ENCODE assay signal across 19 mouse cellular contexts in the genomic region with DNA sequence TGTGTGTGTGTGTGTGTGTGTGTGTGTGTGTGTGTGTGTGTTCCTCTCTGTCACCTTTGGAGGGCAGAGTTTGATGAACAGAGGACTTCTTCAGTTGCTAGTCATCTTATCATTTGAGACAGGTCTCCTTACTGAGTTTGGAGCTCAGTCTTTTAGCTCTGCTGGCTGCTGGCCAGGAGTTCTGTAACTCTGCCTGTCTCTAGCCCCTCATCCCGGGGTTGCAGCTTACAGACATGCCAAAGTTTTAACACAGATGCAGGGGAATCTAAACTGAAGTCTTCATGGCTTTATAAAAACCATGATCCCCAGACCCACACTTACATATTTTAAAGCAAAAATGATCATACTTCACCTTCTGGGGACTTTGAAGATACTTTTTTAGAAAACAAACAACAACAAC.
A peak's percentile ranks its signal among the peaks of the same experiment; 100 is the strongest.
DNase-seq lines count a peak whose midpoint lies in the region; ATAC-seq and TF ChIP-seq lines count a peak whose summit lies in the region.
"Had no signal": no experiment of that assay in that cellular context is flagged by ENCODE, and none has a peak within 500 bp of the region (broad histone marks: within the 10 kb centered on the region; RNA-seq: fewer than 3 reads in every experiment).

No protein-coding gene starts in this region.

- no peaks in the 10 kb centered on the region for H3K36me3 ChIP-seq in midbrain, embryonic 11.5 days (ENCODE audit: control insufficient read depth, insufficient read depth, low read length)
- H3K36me3 ChIP-seq in midbrain, postnatal 0 days (ENCODE audit: insufficient read depth, low read length): no peaks in the 10 kb centered on the region
- H3K36me3 ChIP-seq: G1E; heart, embryonic 13.5 days; hindbrain, embryonic 15.5 days had no signal

- WGBS in midbrain, embryonic 11.5 days: 70% methylated on average over 1 of the region's 1 CpGs
- WGBS in midbrain, postnatal 0 days: 64% methylated on average over 1 of the region's 1 CpGs

- DNase-seq in cerebellum, postnatal 10 days: peak; percentile 14 to 25
- DNase-seq in kidney, postnatal 10 days: peak; percentile 30
- no peak for DNase-seq in kidney, adult 9 months
- DNase-seq in midbrain, embryonic 11.5 days (ENCODE audit: low spot score, missing footprints): peak; percentile 78
- no peak for DNase-seq in midbrain, postnatal 0 days (ENCODE audit: low spot score)
- DNase-seq in left cerebral cortex, adult 8-10 months (ENCODE audit: low spot score in 2 of 2): no peak
- DNase-seq: adrenal gland, postnatal 10 days; B cell, adult 2 months; cerebellum, adult 18-20 months; cerebellum, adult 9-11 months; forebrain, postnatal 0 days; gastrocnemius, postnatal 25 days; heart, adult 11 months; heart, postnatal 36 days had no signal

- H3K4me2 ChIP-seq in midbrain, embryonic 11.5 days: no peak overlapping the region
- no peak overlapping the region for H3K4me2 ChIP-seq in midbrain, postnatal 0 days (ENCODE audit: low read depth, low read length, poor library complexity, severe bottlenecking)
- H3K4me2 ChIP-seq: heart, embryonic 13.5 days; hindbrain, embryonic 15.5 days had no signal

- no peaks in the 10 kb centered on the region for H3K27me3 ChIP-seq in midbrain, embryonic 11.5 days (ENCODE audit: control insufficient read depth, insufficient read depth, low read length)
- no peaks in the 10 kb centered on the region for H3K27me3 ChIP-seq in midbrain, postnatal 0 days (ENCODE audit: insufficient read depth, low read length)
- H3K27me3 ChIP-seq: heart, embryonic 13.5 days; hindbrain, embryonic 15.5 days had no signal

- no peaks in the 10 kb centered on the region for H3K4me1 ChIP-seq in midbrain, embryonic 11.5 days (ENCODE audit: control insufficient read depth, insufficient read depth, low read length)
- no peaks in the 10 kb centered on the region for H3K4me1 ChIP-seq in midbrain, postnatal 0 days (ENCODE audit: insufficient read depth, low read length)
- H3K4me1 ChIP-seq: heart, embryonic 13.5 days; hindbrain, embryonic 15.5 days had no signal

- TF ChIP-seq CTCF in midbrain, postnatal 0 days (IDR thresholded peaks at IDR 0.05): no peak

- no peaks in the 10 kb centered on the region for H3K9me3 ChIP-seq in midbrain, embryonic 11.5 days (ENCODE audit: control insufficient read depth, low read length)
- H3K9me3 ChIP-seq in midbrain, postnatal 0 days (ENCODE audit: low read length): no peaks in the 10 kb centered on the region
- H3K9me3 ChIP-seq: G1E; heart, embryonic 13.5 days; hindbrain, embryonic 15.5 days had no signal

- ATAC-seq in cerebellum, adult (ENCODE audit: insufficient number of reproducible peaks, low FRiP score, low TSS enrichment): no peak
- no peak for ATAC-seq in midbrain, embryonic 11.5 days (ENCODE audit: low FRiP score)
- ATAC-seq in midbrain, postnatal 0 days (ENCODE audit: low FRiP score): no peak
- ATAC-seq: CD4-positive, CD25-positive, alpha-beta regulatory T cell, adult 4 months; forebrain, postnatal 0 days had no signal

- H3K27ac ChIP-seq in midbrain, embryonic 11.5 days (ENCODE audit: low read depth, low read length): no peak overlapping the region
- H3K27ac ChIP-seq in midbrain, postnatal 0 days (ENCODE audit: low read depth, low read length): no peak overlapping the region
- H3K27ac ChIP-seq: heart, embryonic 13.5 days; hindbrain, embryonic 15.5 days had no signal

- H3K4me3 ChIP-seq in midbrain, embryonic 11.5 days (ENCODE audit: low read depth, low read length): no peak overlapping the region
- H3K4me3 ChIP-seq in midbrain, postnatal 0 days (ENCODE audit: low read depth, low read length): no peak overlapping the region
- H3K4me3 ChIP-seq: heart, embryonic 13.5 days; hindbrain, embryonic 15.5 days had no signal

- H3K9ac ChIP-seq in midbrain, embryonic 11.5 days (ENCODE audit: low read length): no peak overlapping the region
- H3K9ac ChIP-seq in midbrain, postnatal 0 days (replicated peaks; ENCODE audit: low read length, poor library complexity, severe bottlenecking): no peak overlapping the region
- H3K9ac ChIP-seq: forebrain, postnatal 0 days; heart, embryonic 13.5 days; hindbrain, embryonic 15.5 days had no signal

Comparison
In these comparisons a context has a peak if more than half of its experiments do, and no peak if none do; other contexts are left out.
1. DNase-seq: peak in cerebellum, postnatal 10 days (2 of 2), kidney, postnatal 10 days (single experiment) and midbrain, embryonic 11.5 days (single experiment); none in kidney, adult 9 months (single experiment), midbrain, postnatal 0 days (single experiment) and left cerebral cortex, adult 8-10 months (0 of 2).